Mouse (Mus musculus) large intestine, adult 2 months (tissue): ENCODE measurements around the gene Morc4. TPM values are rescaled to one million over a fixed set of nuclear protein-coding genes. Genes with fewer than 3 reads are reported as not detected.

Experiments
- polyA plus RNA-seq: library from polyadenylated mRNA; depleted of rRNA; stranded (reverse); fragments of >200 nt; gene quantifications from 2 replicates; pipeline ENCODE4 v1.2.3, GENCODE M21; 2012; rRNA removed

The Morc4 gene
- polyA plus RNA-seq, 1 experiment: 1.7 TPM

Other genes with a start within 250 kb of the Morc4 start
- gene Tbc1d8b, start 186.7 kb downstream of the Morc4 start, polyA plus RNA-seq: 1.5 and 3.9 TPM in 2 replicates
- gene Gm15013, start 157.2 kb downstream of the Morc4 start, polyA plus RNA-seq: 0.24 TPM in 1 of 2 replicates, not detected in the other
- gene Ripply1, start 89.3 kb downstream of the Morc4 start, polyA plus RNA-seq: 0.46 TPM in 1 of 2 replicates, not detected in the other
- 47.1 and 114 TPM in 2 replicates for gene Cldn2, start 70.8 kb downstream of the Morc4 start, polyA plus RNA-seq
- 0.24 and 0.59 TPM in 2 replicates for gene Rbm41, start 126.9 kb upstream of the Morc4 start, polyA plus RNA-seq
- gene Nup62cl, start 191.0 kb upstream of the Morc4 start, polyA plus RNA-seq: 0.17 TPM in 1 of 2 replicates, not detected in the other
- gene Pih1h3b, start 191.2 kb upstream of the Morc4 start, polyA plus RNA-seq: not detected in 2 replicates